Mouse (Mus musculus) heart, embryonic 14.5 days (tissue): ENCODE results near the gene A4gnt. TPM values are rescaled to one million over a fixed set of nuclear protein-coding genes. Genes with fewer than 3 reads are reported as not detected.

Source experiments
- ATAC-seq: fragments of 200-750 bp; cut with Nextera tagmentation; 2 replicates; pipeline ENCODE4 v1.8.0; 2017; ENCODE audit warnings: low read depth, moderate TSS enrichment; ENCODE audit not compliant: insufficient number of reproducible peaks, insufficient read depth, low FRiP score
- H3K27ac ChIP-seq, 2 experiments: fragments of 200-500 bp in 1 of 2; fragments of 300-500 bp in 1 of 2; sonication (generic) in 1 of 2; replicated peaks in 1 of 2; 2 replicates each; pipeline ENCODE4 v1.5.1; 2012 to 2014; ENCODE audit warnings: low read depth in 2 of 2, low read length in 2 of 2, control low read depth in 1 of 2, mild to moderate bottlenecking in 1 of 2, mixed read lengths in 1 of 2; ENCODE audit not compliant: control insufficient read depth in 1 of 2, insufficient read depth in 1 of 2
- H3K27me3 ChIP-seq: fragments of 300-500 bp; sonication (generic); 2 replicates; pipeline ENCODE4 v1.6.1; 2014; ENCODE audit warnings: mild to moderate bottlenecking, low read length, control low read depth; ENCODE audit not compliant: control insufficient read depth, insufficient read depth
- H3K36me3 ChIP-seq: fragments of 300-500 bp; sonication (generic); 2 replicates; pipeline ENCODE4 v1.6.1; 2014; ENCODE audit warnings: mild to moderate bottlenecking, control low read depth, low read length, mixed read lengths; ENCODE audit not compliant: control insufficient read depth, insufficient read depth
- H3K4me1 ChIP-seq, 2 experiments: fragments of 200-500 bp in 1 of 2; fragments of 300-500 bp in 1 of 2; sonication (generic) in 1 of 2; 2 replicates each; pipeline ENCODE4 v1.6.1; 2012 to 2014; ENCODE audit warnings: low read length in 2 of 2, control low read depth in 1 of 2, mixed read lengths in 1 of 2; ENCODE audit not compliant: control insufficient read depth in 2 of 2, insufficient read depth in 2 of 2
- H3K4me2 ChIP-seq: fragments of 300-500 bp; sonication (generic); 2 replicates; pipeline ENCODE4 v1.6.1; 2014; ENCODE audit warnings: mild to moderate bottlenecking, low read length
- H3K4me3 ChIP-seq, 2 experiments: fragments of 200-500 bp in 1 of 2; fragments of 300-500 bp in 1 of 2; sonication (generic) in 1 of 2; 2 replicates each; pipeline ENCODE4 v1.5.1; 2012 to 2014; ENCODE audit warnings: low read length in 2 of 2, mild to moderate bottlenecking in 2 of 2, control low read depth in 1 of 2, low read depth in 1 of 2, moderate library complexity in 1 of 2; ENCODE audit not compliant: control insufficient read depth in 1 of 2, insufficient read depth in 1 of 2
- H3K9ac ChIP-seq: fragments of 300-500 bp; sonication (generic); 2 replicates; pipeline ENCODE4 v1.6.1; 2014; ENCODE audit warnings: mild to moderate bottlenecking, low read length
- H3K9me3 ChIP-seq: fragments of 300-500 bp; sonication (generic); 2 replicates; pipeline ENCODE4 v1.6.1; 2016; ENCODE audit warnings: low read length, control low read depth; ENCODE audit not compliant: control insufficient read depth
- WGBS: fragments of 180-500 bp; shearing (Covaris S2); extraction: QIAGEN DNeasy Blood & Tissue Kit; methylation state at CpG from one replicate; pipeline ENCODE4 v1.1.7; 2014; 5-methylcytosine and 5-hydroxymethylcytosine counted together
- polyA plus RNA-seq: library from polyadenylated mRNA; unstranded; fragments of >200 nt; fragmentation: Nextera tagmentation; extraction: Ambion mirVana; gene quantifications from 2 replicates; pipeline ENCODE4 v1.2.1, GENCODE M21; 2014

The A4gnt gene
- polyA plus RNA-seq, 1 experiment from 2014 or later = not detected

GRCm38 (mm10) chr9:99662406-99662805, 50.1 kb downstream of the A4gnt start:
- WGBS = 27% methylated on average over 7 of the region's 7 CpGs
- Histone ChIP-seq H3K9ac (no peak overlapping the region), H3K27me3 (no peaks in the 10 kb centered on the region), H3K4me1 (peaks cover 3 to 8% of the 10 kb centered on the region in 2 experiments; a peak in 1 of 4 replicates), H3K36me3 (peaks cover 87% of the 10 kb centered on the region), H3K4me3 (no peak overlapping the region), H3K27ac (no peak overlapping the region; a peak in 1 of 4 replicates), H3K4me2 (no peak overlapping the region), H3K9me3 (no peaks in the 10 kb centered on the region)
- no peak for ATAC-seq

GRCm38 (mm10) chr9:99662887-99663286, 50.6 kb downstream of the A4gnt start:
- Histone ChIP-seq H3K27me3 (no peaks in the 10 kb centered on the region), H3K4me3 (no peak overlapping the region), H3K4me1 (peaks cover 3 to 8% of the 10 kb centered on the region in 2 experiments; a peak in 1 of 4 replicates), H3K9me3 (no peaks in the 10 kb centered on the region), H3K27ac (no peak overlapping the region), H3K9ac (no peak overlapping the region), H3K36me3 (peaks cover 87% of the 10 kb centered on the region), H3K4me2 (no peak overlapping the region)
- ATAC-seq = no peak
- 89% methylated on average over 10 of the region's 10 CpGs for WGBS

GRCm38 (mm10) chr9:99667596-99667995, 55.3 kb downstream of the A4gnt start:
- no peak for ATAC-seq

GRCm38 (mm10) chr9:99671603-99672002, 59.3 kb downstream of the A4gnt start:
- Histone ChIP-seq H3K9me3 (0 out of 2 replicates have a peak, but pooled peaks cover 6% of the 10 kb centered on the region), H3K4me2 (no peak overlapping the region), H3K27me3 (no peaks in the 10 kb centered on the region), H3K36me3 (peaks cover 38% of the 10 kb centered on the region), H3K4me3 (no peak overlapping the region), H3K4me1 (no peaks in the 10 kb centered on the region), H3K27ac (no peak overlapping the region), H3K9ac (no peak overlapping the region)
- 28% methylated on average over 2 of the region's 2 CpGs for WGBS
- no peak for ATAC-seq

More at GRCm38 (mm10) chr9:99667596-99667995, 55.3 kb downstream of the A4gnt start:
- Histone ChIP-seq H3K4me2 (no peak overlapping the region), H3K36me3 (peaks cover 78% of the 10 kb centered on the region), H3K27ac (no peak overlapping the region), H3K4me3 (no peak overlapping the region), H3K4me1 (no peaks in the 10 kb centered on the region), H3K27me3 (no peaks in the 10 kb centered on the region), H3K9me3 (0 out of 2 replicates have a peak, but pooled peaks cover 6% of the 10 kb centered on the region), H3K9ac (no peak overlapping the region)
- 83% methylated on average over 8 of the region's 8 CpGs for WGBS

Other genes starting within 250 kb of the A4gnt start
- 12.4 and 13.0 TPM in 2 replicates for gene Mras, start 175.1 kb upstream of the A4gnt start, polyA plus RNA-seq
- gene Nme9, start 161.0 kb upstream of the A4gnt start, polyA plus RNA-seq = not detected in 2 replicates
- 21.9 and 22.9 TPM in 2 replicates for gene Armc8, start 43.6 kb upstream of the A4gnt start, polyA plus RNA-seq
- gene Dbr1, start 36.7 kb upstream of the A4gnt start, polyA plus RNA-seq = 13.0 and 13.2 TPM in 2 replicates
- gene Dzip1l, start 17.0 kb downstream of the A4gnt start, polyA plus RNA-seq = 13.7 and 14.6 TPM in 2 replicates
- 0.07 TPM in 1 of 2 replicates, not detected in the other for gene Cldn18, start 104.8 kb downstream of the A4gnt start, polyA plus RNA-seq